Mouse (Mus musculus) inflammation-experienced regulatory T-cells, adult 16 weeks (primary cell): ENCODE results near the gene Aacs. TPM values are rescaled to one million over a fixed set of nuclear protein-coding genes. Genes with fewer than 3 reads are reported as not detected.

Experiments used
- polyA plus RNA-seq: library from polyadenylated mRNA; unstranded; fragments of 100-300 nt; shearing (Covaris generic); gene quantifications from one replicate; pipeline ENCODE4 v1.2.1, GENCODE M21; 2017

The Aacs gene
- 57.5 TPM for polyA plus RNA-seq

DNA sequence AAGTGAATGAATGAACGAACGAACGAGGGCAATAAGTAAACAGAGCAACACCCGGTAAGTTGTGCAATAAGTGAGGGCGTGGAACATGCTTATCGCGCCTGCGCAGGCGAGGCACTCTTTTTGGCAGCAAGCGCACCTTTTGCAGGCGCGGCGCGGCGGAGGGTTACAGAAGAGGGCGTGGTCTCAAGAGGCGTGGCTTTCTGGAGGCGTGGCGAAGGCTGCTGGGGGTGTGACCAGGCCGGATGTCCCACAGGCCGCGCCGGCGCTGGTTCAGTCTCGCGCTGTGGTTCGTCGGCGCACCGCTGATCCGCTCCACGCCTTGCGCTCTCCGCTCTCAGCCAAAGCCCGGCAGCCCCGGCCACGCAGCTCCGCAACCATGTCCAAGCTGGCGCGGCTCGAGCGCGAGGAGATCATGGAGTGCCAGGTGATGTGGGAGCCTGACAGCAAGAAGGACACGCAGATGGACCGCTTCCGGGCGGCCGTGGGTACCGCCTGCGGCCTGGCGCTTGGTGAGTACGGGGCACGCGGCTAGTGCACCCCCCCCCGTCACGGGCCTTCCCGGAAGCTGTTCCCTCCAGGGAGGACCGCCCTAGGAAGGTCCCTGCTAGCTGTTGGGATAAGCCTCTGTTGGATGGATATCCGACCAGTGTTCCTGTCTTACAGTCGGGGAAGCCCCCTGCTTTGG lies at the start of gene Aacs:
Gene Aacs, plus strand, starts transcription at position 214 of the 685 bp plus-strand sequence.

GRCm38 (mm10) chr5:125433793-125434337 lies 41.7 kb upstream of the Aacs start, which contains the start of gene Dhx37:
Gene Dhx37, minus strand, starts transcription at chr5:125434121.

GRCm38 (mm10) chr5:125441234-125442114 lies 34.1 kb upstream of the Aacs start, which contains the start of gene Bri3bp:
Gene Bri3bp, plus strand, starts transcription at chr5:125441568.

DNA sequence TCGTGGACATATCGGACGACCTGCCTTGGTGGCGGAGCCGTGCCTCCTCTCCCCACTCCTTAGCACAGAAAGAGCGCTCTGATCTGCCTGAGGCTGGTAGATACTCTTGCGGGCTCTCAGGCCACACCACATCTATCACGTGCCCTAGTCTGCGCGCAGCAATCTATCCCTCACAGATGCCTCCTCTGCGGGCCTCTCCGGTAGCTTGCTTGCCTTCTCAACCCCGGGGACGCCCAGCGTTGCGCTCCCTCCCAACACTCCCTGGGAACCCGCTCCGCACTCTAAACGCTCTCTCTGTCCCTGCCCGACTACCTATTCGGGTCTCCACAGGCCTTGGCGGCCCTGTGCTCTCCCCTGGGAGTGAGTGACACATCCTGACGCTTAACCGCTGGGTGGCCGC lies 56.0 kb downstream of the Aacs start, which contains the start of gene Tmem132b:
Gene Tmem132b, plus strand, starts transcription at position 141 of the 400 bp plus-strand sequence.

Other genes with a start within 250 kb of the Aacs start
- 21.2 TPM for gene Scarb1, start 134.7 kb upstream of the Aacs start, polyA plus RNA-seq
- 4.0 TPM for gene Gm10382, start 86.5 kb upstream of the Aacs start, polyA plus RNA-seq
- 1,463 TPM for gene Ubc, start 85.6 kb upstream of the Aacs start, polyA plus RNA-seq
- gene Dhx37, start 41.7 kb upstream of the Aacs start, polyA plus RNA-seq = 23.3 TPM
- 7.9 TPM for gene Bri3bp, start 34.2 kb upstream of the Aacs start, polyA plus RNA-seq
- gene Tmem132b, start 56.0 kb downstream of the Aacs start, polyA plus RNA-seq = 0.17 TPM